Mouse (Mus musculus) thymus, postnatal 36 days (tissue): ENCODE results near the gene Tulp4.

ENCODE experiments used
- DNase-seq, 2 experiments: peaks; one replicate each; pipeline ENCODE4 v3.0.0; 2022; ENCODE audit warnings: mixed read lengths in 2 of 2

Gene Tulp4

DNA sequence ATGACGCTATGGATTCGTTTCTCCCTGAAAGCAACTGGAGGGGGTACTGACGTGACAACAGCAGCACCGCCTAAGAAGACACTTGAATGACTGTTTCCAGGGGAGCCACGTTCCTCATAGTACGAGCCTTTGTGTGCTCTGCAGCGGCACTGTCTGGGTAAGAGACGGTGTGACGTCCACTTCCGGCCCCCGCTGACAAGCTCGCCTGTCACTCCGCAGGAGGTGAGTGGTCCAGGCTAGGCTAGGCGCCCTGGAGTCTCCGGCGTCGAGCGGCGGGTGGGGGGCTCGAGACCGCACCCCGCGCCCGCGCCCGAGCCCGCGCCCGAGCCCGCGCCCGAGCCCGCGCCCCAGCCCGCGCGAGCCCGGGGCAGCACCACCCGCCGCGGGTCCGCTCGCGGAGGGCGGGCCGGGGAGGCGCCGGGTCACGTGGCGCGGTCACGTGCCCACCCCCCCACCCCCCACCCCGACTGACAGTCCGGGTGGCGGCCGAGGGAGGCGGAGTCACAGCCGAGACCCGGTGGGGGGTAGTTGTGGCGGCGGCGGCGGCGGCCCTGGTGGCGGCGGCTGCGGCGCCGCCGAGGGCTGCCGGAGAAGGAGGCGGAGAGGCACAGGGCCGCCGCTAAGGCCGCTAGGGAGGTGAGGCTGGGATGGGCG is at the start of gene Tulp4:
Tulp4 (plus strand) TSS at position 77 of the 654 bp plus-strand sequence.
- DNase-seq, result peak; percentile 83 to 88

- no peak for DNase-seq
These were observed 43.4 kb upstream of the Tulp4 start for GRCm38 (mm10) chr17:6062793-6063192.

DNA sequence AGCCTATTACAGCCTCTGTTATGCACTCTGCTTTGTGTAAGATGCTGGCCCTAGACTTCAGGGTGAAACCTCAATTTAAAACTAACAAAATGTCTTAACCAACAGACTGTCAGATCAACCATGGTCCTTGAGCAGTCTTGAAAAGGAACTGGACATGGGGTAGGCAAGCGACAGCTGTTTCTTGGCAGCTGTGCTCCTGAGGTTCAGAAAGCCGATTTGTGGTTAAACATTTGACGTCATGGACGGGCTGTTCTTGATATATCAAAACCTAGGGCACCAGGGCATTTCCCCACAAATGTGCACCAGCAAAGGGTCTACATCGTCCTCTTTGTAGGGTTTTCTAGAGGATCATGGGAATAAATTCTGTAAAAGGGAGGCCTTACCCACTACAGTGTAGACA is 42.7 kb upstream of the Tulp4 start:
- DNase-seq, result no peak

GRCm38 (mm10) chr17:6066021-6066420 is 40.2 kb upstream of the Tulp4 start:
- no peak for DNase-seq

GRCm38 (mm10) chr17:6067613-6068012 is 38.6 kb upstream of the Tulp4 start:
- no peak for DNase-seq

DNA sequence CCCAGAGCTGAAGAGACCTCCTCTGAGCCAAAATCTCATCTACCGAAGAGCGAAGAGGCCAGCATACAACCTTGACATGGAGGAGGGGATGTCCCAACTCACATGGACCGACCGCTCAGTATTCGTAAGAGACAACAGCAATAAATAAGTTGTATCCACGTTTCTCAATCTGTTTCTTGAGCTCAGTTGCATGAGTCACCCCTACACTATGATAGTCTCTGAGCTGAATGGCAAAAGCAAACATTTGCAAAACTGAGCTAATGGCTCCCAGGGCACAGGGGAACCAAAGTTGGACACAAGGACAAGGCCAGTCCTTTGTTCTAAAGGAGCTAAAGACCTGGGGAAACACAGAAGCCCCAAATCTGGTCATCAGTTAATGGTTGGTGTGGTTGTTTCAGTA is 36.4 kb upstream of the Tulp4 start:
- DNase-seq, result no peak

DNA sequence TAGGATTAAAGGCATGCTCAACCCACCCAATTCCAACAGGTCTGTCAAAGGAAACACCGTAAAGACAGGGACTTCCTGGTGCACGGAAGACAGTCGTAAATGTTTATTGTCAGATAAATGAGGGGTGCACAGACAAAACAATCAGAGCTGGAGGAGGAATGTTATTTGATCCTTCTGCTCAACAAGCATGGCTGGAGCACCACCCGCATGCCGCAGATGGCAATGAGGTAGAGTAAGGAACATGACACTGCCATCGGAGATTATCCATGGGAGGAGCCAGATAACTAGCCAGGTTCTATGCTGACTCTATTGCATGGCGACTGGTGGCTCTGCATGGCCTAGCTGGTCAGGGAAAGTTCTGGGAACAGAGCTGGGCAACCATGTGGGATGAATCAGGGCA is 32.8 kb upstream of the Tulp4 start:
- no peak for DNase-seq

DNA sequence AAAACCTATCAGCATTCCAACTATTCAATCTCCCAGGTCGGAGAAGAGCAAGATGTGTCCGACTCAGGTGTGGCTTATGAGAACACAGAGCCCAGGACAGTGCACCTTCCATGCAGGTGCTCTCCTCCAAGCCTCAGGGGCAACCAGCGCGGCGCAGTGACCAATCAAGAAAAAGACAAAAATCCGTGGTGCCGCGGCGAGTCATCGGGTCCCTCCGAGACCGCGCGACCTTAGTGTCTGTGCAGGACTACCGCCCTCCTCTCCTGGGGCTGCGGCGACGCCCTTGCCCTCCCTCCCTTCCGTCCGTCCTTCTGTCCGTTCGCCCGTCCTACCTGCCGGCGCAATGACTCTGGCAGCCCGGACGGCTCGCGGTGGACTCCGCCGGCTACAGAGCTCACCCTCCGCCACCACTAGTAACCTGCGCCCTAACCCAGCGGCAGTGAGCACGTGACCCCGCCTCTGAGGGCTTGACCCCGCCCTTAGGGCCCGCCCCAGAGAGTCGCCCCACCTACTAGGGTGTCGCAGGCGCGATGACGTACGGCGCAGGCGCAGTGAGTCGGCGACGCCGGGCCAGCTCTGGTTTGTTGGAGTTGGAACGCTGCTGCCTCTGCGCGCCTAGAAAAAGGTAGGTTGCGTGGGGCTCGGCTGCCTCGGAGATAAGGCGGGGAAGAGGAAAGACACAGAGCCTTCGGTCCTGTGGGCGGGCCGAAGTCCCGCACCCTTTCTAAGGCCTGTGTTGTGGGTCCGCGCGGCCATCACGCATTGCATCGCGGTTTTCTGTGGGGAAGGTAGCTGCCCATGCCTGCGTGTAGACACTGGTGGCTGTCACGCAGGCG is 26.7 kb upstream of the Tulp4 start, which contains the start of the genes Serac1 and Gtf2h5:
Serac1 (minus strand) TSS at position 455 of the 836 bp plus-strand sequence.
Gtf2h5 (plus strand) TSS at position 500 of the 836 bp plus-strand sequence.
- DNase-seq, result peak; percentile 99

- DNase-seq, result no peak
These were observed 22.8 kb upstream of the Tulp4 start for GRCm38 (mm10) chr17:6083323-6083890.

DNA sequence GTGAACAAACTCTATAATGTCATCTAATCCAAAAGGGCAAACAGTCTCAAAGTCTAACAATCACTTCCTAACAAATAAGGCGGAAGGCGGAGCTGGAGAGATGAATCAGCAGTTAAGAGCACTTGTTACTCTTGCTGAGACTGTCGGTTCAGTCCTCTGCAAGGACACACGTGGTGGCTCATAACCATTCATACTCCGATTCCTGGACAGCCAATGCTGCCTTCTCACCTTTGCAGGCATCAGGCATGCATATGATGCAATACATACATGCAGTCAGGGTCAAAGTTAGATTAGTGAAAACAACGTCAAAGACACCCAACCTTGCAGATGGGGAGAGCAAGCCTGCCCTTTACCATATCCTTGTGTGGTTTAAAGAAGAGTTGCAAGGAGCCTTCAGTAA is 14.6 kb upstream of the Tulp4 start:
- DNase-seq, result no peak

GRCm38 (mm10) chr17:6095579-6095978 is 10.7 kb upstream of the Tulp4 start:
- DNase-seq, result no peak

GRCm38 (mm10) chr17:6097884-6098283 is 8.4 kb upstream of the Tulp4 start:
- DNase-seq, result peak; percentile 56 to 63

DNA sequence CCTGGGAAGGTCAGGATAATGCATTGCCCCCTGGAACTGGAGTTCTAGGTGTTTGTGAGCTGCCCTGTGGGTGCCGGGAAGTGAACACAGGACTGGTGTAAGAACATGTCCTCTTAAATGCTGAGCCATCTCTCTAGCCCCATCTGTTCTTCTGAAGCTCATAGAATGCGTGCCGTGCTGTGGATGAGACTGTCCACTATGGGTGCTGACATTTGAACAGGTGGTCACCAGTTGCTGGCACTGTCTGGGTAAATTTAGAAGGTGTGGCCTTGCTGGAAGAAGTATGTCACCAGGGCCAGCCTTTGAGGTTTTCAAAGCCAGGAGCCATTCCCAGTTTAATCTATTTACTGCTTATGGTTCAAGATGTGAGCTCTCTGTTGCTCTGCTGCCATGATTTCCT is 4.0 kb upstream of the Tulp4 start:
- no peak for DNase-seq

DNA sequence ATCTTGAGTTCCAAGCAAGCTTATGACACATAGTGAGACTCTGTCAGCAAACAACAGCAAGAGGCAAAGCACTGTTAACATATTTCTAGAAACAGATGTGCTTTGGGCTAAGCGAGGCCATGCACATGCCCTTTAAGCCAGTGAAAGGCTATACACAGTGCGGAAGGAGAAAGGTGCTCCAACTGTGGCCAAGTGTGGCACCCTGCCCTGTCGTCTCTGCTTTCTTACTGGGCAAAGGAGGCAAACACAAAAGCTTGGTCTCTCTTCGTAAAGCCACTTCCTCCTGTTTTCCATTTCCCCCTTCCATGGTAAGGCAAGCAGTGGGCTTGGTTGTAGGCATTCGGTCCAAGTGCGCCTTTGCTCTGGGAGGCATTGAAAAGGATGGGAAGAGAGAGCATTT is 2.7 kb upstream of the Tulp4 start:
- DNase-seq, result no peak

DNA sequence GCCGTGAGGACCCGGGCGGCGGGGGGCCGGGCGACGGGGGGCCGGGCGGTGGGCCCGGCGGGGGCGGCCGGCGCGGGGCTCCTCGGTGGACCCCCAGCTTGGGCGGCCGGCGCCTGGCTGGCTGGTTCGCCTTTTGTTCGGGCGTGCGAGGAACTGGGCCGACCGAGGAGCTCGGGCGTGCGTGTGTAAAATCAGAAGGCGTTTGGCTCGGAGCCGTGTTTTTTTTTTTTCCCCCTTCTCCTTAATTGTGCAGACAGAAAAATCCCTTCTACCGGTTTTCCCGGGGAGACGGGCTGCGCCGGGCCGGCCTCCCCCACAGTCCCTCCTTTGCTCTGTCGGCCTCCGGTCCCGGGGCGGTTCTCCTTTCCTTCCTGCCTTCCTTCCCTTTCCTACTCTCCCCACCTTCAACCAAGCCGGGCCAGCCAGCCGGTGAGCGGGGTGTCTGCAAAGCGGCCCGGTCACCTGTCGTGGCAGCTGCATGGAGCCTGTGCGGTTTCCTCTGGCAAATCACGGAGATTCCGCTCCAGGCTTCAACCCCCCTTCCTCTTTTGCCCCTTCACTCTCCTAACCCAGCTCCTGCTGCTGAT is 871 bp downstream of the Tulp4 start:
- DNase-seq, result peak; percentile 37 to 56

DNA sequence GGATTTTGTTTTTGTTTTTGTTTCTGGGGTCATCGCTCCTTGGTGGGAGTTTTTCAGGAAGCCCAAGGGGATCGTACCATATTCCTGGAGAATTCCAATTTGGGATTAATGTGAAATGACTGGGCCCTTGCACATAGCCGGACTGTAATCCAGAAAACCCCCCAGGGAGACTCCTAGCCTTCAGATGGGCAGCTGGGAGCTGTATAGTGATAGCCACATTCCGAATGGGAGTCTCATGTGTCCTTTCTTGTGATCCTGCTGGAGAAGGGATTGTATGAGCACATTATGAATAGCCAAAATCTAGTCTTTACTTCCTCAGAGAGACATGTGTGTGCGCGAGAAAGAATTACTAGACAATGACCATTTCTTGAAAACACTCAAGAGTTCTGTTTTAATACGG is 1.9 kb downstream of the Tulp4 start:
- DNase-seq, result no peak

- no peak for DNase-seq
These were observed 4.7 kb downstream of the Tulp4 start for GRCm38 (mm10) chr17:6110956-6111355.

- DNase-seq, result no peak
These were observed 7.4 kb downstream of the Tulp4 start for GRCm38 (mm10) chr17:6113653-6114052.

GRCm38 (mm10) chr17:6115085-6115484 is 8.8 kb downstream of the Tulp4 start:
- DNase-seq, result no peak

- DNase-seq, result no peak
These were observed 11.0 kb downstream of the Tulp4 start for GRCm38 (mm10) chr17:6117148-6117725.

- DNase-seq, result no peak
These were observed 11.7 kb downstream of the Tulp4 start for GRCm38 (mm10) chr17:6117917-6118316.

DNA sequence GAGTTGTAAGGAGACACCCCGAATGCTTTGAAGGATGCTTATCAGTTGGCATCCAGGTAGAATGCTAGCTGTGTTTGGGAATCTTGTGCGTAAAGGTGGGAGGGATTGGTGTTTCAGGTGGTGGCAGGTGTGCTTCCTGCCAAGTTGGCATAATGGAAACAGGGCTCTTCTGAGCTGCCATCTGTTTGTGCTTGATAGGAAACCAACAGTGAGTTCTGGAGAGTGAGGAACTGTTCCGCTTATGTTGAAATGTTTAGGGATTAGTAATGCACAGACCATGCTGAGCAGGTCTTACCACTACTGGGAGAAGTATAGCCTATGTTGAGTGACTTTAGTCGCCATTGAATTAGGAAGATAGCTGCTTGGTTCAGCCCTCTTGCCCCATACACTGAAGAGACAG is 12.6 kb downstream of the Tulp4 start:
- DNase-seq, result no peak

GRCm38 (mm10) chr17:6123776-6124175 is 17.5 kb downstream of the Tulp4 start:
- no peak for DNase-seq
